Mouse (Mus musculus): ENCODE results near the gene Emx2. TPM values are rescaled to one million over a fixed set of nuclear protein-coding genes. Genes with fewer than 3 reads are reported as not detected.

Gene Emx2
- not detected for polyA plus RNA-seq (2017; shearing (Covaris generic))

GRCm38 (mm10) chr19:59457951-59458742, at the start of gene Emx2:
Gene Emx2 (plus strand): TSS chr19:59458372.

Other genes starting within 250 kb of the Emx2 start
- gene Kcnk18, start 239.2 kb upstream of the Emx2 start, polyA plus RNA-seq (2017; shearing (Covaris generic)), result not detected
- gene Slc18a2, start 197.5 kb upstream of the Emx2 start, polyA plus RNA-seq (2017; shearing (Covaris generic)), result 5.4 TPM
- gene Rps12-ps3, start 136.1 kb upstream of the Emx2 start, polyA plus RNA-seq (2017; shearing (Covaris generic)), result 65.0 TPM
- 28.1 TPM for gene Pdzd8, start 112.6 kb upstream of the Emx2 start, polyA plus RNA-seq (2017; shearing (Covaris generic))